Mouse (Mus musculus): ENCODE data around the gene Mettl18.

Mettl18 gene

GRCm38 (mm10) chr1:164040385-164041135, 45.9 kb downstream of the Mettl18 start:
- in situ Hi-C loops (cut with MboI, MseI), result loop anchor here (5.0 kb wide), 1 partner anchor 1007 kb away; no protein-coding TSS in a partner anchor

GRCm38 (mm10) chr1:164043549-164043948, 48.9 kb downstream of the Mettl18 start:
- in situ Hi-C loops (cut with MboI, MseI), result loop anchor here (5.0 kb wide), 1 partner anchor 1004 kb away; no protein-coding TSS in a partner anchor

Measured in T-helper 1 cell (primary cell).